Mouse (Mus musculus) kidney, postnatal 25 days (tissue): ENCODE measurements around the gene Cacna2d1.

ENCODE experiments used
- DNase-seq, 2 experiments: peaks; one replicate each; pipeline ENCODE4 v3.0.0; 2021; ENCODE audit warnings: mixed read lengths in 2 of 2

The Cacna2d1 gene

GRCm38 (mm10) chr5:16063273-16063672, 128.8 kb downstream of the Cacna2d1 start:
- DNase-seq, result no peak

- no peak for DNase-seq
Measured at GRCm38 (mm10) chr5:16063949-16064348, 129.5 kb downstream of the Cacna2d1 start.

- no peak for DNase-seq
Measured at GRCm38 (mm10) chr5:16065816-16066215, 131.3 kb downstream of the Cacna2d1 start.

GRCm38 (mm10) chr5:16082253-16082652, 147.8 kb downstream of the Cacna2d1 start:
- DNase-seq, result no peak

GRCm38 (mm10) chr5:16086979-16087902, 152.8 kb downstream of the Cacna2d1 start:
- no peak for DNase-seq

GRCm38 (mm10) chr5:16087995-16088394, 153.5 kb downstream of the Cacna2d1 start:
- no peak for DNase-seq

GRCm38 (mm10) chr5:16092540-16092939, 158.0 kb downstream of the Cacna2d1 start:
- DNase-seq, result no peak

GRCm38 (mm10) chr5:16093071-16093693, 158.7 kb downstream of the Cacna2d1 start:
- peak in 1 of 2 experiments; percentile 1 for DNase-seq

- no peak for DNase-seq
Measured at GRCm38 (mm10) chr5:16095345-16095744, 160.9 kb downstream of the Cacna2d1 start.

- DNase-seq, result no peak
Measured at GRCm38 (mm10) chr5:16098766-16099165, 164.3 kb downstream of the Cacna2d1 start.

GRCm38 (mm10) chr5:16101820-16102219, 167.3 kb downstream of the Cacna2d1 start:
- DNase-seq, result no peak

GRCm38 (mm10) chr5:16105701-16106100, 171.2 kb downstream of the Cacna2d1 start:
- DNase-seq, result no peak

- no peak for DNase-seq
Measured at GRCm38 (mm10) chr5:16110643-16111042, 176.2 kb downstream of the Cacna2d1 start.

- no peak for DNase-seq
Measured at GRCm38 (mm10) chr5:16113879-16114278, 179.4 kb downstream of the Cacna2d1 start.

- DNase-seq, result no peak
Measured at GRCm38 (mm10) chr5:16121334-16121733, 186.8 kb downstream of the Cacna2d1 start.

- DNase-seq, result no peak
Measured at GRCm38 (mm10) chr5:16122110-16122509, 187.6 kb downstream of the Cacna2d1 start.

GRCm38 (mm10) chr5:16134286-16135094, 200.0 kb downstream of the Cacna2d1 start:
- DNase-seq, result no peak

- DNase-seq, result no peak
Measured at GRCm38 (mm10) chr5:16135986-16136385, 201.5 kb downstream of the Cacna2d1 start.

GRCm38 (mm10) chr5:16136839-16137238, 202.3 kb downstream of the Cacna2d1 start:
- no peak for DNase-seq

- DNase-seq, result no peak
Measured at GRCm38 (mm10) chr5:16146602-16147001, 212.1 kb downstream of the Cacna2d1 start.

GRCm38 (mm10) chr5:16155375-16156284, 221.1 kb downstream of the Cacna2d1 start:
- no peak for DNase-seq

GRCm38 (mm10) chr5:16163270-16163669, 228.8 kb downstream of the Cacna2d1 start:
- no peak for DNase-seq
